Mouse (Mus musculus) stomach, embryonic 16.5 days (tissue): Measurements from ENCODE around the gene Cfi. TPM values are rescaled to one million over a fixed set of nuclear protein-coding genes. Genes with fewer than 3 reads are reported as not detected.

ENCODE experiments used
- ATAC-seq: fragments of 200-750 bp; cut with Nextera tagmentation; 2 replicates; pipeline ENCODE4 v1.8.0; 2017; ENCODE audit warnings: moderate number of reproducible peaks, moderate TSS enrichment; ENCODE audit not compliant: insufficient read depth, low FRiP score
- H3K27ac ChIP-seq: fragments of 300-500 bp; sonication (generic); 2 replicates; pipeline ENCODE4 v1.5.1; 2014; ENCODE audit warnings: low read length
- H3K27me3 ChIP-seq: fragments of 300-500 bp; sonication (generic); 2 replicates; pipeline ENCODE4 v1.6.1; 2014; ENCODE audit warnings: low read length, control low read depth, mixed read lengths; ENCODE audit not compliant: control insufficient read depth, insufficient read depth
- H3K36me3 ChIP-seq: fragments of 300-500 bp; sonication (generic); 2 replicates; pipeline ENCODE4 v1.6.1; 2014; ENCODE audit warnings: low read length; ENCODE audit not compliant: control insufficient read depth, insufficient read depth
- H3K4me1 ChIP-seq: fragments of 300-500 bp; sonication (generic); 2 replicates; pipeline ENCODE4 v1.6.1; 2014; ENCODE audit warnings: low read length, control low read depth, mixed read lengths; ENCODE audit not compliant: control insufficient read depth, insufficient read depth
- H3K4me2 ChIP-seq: fragments of 300-500 bp; sonication (generic); 2 replicates; pipeline ENCODE4 v1.6.1; 2014; ENCODE audit warnings: low read depth, low read length, mixed read lengths
- H3K4me3 ChIP-seq: fragments of 300-500 bp; sonication (generic); replicated peaks from 2 replicates; pipeline ENCODE4 v1.5.1; 2014; ENCODE audit warnings: mild to moderate bottlenecking, low read length
- H3K9ac ChIP-seq: fragments of 300-500 bp; sonication (generic); 2 replicates; pipeline ENCODE4 v1.6.1; 2014; ENCODE audit warnings: low read length
- H3K9me3 ChIP-seq: fragments of 300-500 bp; sonication (generic); replicated peaks from 2 replicates; pipeline ENCODE4 v1.6.1; 2016; ENCODE audit warnings: low read length, control low read depth; ENCODE audit not compliant: control insufficient read depth
- WGBS: fragments of 180-500 bp; shearing (Covaris S2); extraction: QIAGEN DNeasy Blood & Tissue Kit; methylation state at CpG from one replicate; pipeline ENCODE4 v1.1.7; 2014; 5-methylcytosine and 5-hydroxymethylcytosine counted together
- polyA plus RNA-seq: library from polyadenylated mRNA; unstranded; fragments of >200 nt; fragmentation: Nextera tagmentation; extraction: Ambion mirVana; gene quantifications from 2 replicates; pipeline ENCODE4 v1.2.1, GENCODE M21; 2015

Cfi gene
- polyA plus RNA-seq, 1 experiment from 2014 or later, result 103 TPM

DNA sequence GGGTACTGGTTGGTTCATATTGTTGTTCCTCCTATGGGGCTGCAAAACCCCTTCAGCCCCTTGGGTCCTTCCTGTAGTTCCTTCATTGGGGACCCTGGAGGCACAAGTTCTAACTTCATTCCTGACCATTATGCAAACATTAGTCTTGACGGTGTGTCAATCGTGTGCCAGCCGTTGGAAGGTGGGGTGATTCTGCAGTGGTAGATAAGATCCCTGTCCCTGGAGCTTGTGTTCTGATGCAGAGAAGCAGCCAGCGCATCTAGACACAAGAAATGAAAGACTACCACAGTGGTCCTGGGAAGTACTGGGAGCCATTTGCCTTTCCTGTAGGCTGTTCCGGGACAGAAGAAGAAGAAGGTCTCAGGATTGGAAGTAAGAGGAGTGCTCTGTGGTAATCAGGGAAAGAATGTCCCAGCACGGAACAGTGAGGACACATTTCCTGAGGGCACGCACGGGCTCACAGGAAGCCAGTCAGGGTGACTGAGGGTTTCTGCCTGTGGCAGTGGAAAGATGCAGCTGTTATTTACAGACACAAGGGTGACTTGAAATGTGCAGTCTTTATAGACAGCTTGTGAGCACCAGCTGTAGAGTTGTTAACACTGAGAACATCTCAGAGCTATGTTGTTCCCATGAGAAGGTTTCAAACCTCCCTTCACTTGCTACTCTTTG is 45.4 kb downstream of the Cfi start:
- Histone ChIP-seq H3K4me1 (no peaks in the 10 kb centered on the region; the same call in 1 of the 2 replicates), H3K36me3 (no peaks in the 10 kb centered on the region), H3K4me2 (no peak overlapping the region), H3K4me3 (no peak overlapping the region), H3K9ac (no peak overlapping the region), H3K27me3 (0 out of 2 replicates have a peak, but pooled peaks cover 4% of the 10 kb centered on the region), H3K9me3 (no peaks in the 10 kb centered on the region), H3K27ac (no peak overlapping the region)
- 68% methylated on average over 8 of the region's 8 CpGs for WGBS
- ATAC-seq, result no peak

DNA sequence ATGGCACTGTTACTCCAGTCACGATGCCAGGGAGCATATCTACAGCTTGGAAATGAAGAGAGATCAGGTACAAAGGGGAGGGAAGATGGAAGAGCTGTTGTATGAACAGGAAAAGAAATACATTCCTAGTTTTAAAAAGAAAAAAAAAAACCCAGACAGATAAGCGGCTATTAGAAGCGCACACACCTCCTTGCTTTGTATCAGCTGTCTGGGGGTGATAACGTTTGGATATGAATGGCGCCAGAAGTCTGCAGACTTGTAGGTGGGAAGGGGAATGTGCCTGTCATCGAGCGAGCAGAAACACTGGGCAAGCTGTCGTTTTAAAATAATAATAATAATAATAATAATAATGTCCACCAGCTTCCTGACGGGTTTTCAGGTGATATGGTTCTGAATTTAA is 49.9 kb downstream of the Cfi start:
- WGBS, result 56% methylated on average over 9 of the region's 9 CpGs

DNA sequence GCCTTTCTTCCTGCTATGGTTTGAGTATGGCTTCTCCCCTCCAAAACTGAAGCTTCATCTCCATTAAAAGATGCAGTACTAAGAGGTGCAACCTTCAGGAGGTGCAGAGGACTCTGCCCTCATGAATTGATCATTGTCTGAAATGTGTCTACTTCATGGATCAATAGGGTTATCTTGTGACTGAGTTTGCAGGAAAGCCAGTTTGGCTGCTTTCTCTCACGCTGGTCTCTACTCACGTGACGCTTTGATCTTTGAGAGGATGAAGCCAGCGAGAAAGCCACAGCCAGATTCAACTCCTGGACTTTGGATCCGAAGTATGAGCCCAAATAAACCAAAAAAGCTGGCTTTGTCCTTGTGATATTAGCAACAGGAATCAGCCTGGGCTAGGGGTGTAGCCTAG is 50.7 kb downstream of the Cfi start:
- peak; percentile 76; the same call in 1 of the 2 replicates for ATAC-seq
- H3K27ac ChIP-seq, result no peak overlapping the region

More for the DNA sequence above, 49.9 kb downstream of the Cfi start:
- H3K27me3 ChIP-seq, result no peaks in the 10 kb centered on the region
- peaks cover 6% of the 10 kb centered on the region for H3K4me1 ChIP-seq
- no peaks in the 10 kb centered on the region for H3K9me3 ChIP-seq
- H3K4me2 ChIP-seq, result no peak overlapping the region
- no peak overlapping the region for H3K4me3 ChIP-seq
- no peak overlapping the region for H3K9ac ChIP-seq
- no peaks in the 10 kb centered on the region for H3K36me3 ChIP-seq
- no peak for ATAC-seq
- H3K27ac ChIP-seq, result no peak overlapping the region

DNA sequence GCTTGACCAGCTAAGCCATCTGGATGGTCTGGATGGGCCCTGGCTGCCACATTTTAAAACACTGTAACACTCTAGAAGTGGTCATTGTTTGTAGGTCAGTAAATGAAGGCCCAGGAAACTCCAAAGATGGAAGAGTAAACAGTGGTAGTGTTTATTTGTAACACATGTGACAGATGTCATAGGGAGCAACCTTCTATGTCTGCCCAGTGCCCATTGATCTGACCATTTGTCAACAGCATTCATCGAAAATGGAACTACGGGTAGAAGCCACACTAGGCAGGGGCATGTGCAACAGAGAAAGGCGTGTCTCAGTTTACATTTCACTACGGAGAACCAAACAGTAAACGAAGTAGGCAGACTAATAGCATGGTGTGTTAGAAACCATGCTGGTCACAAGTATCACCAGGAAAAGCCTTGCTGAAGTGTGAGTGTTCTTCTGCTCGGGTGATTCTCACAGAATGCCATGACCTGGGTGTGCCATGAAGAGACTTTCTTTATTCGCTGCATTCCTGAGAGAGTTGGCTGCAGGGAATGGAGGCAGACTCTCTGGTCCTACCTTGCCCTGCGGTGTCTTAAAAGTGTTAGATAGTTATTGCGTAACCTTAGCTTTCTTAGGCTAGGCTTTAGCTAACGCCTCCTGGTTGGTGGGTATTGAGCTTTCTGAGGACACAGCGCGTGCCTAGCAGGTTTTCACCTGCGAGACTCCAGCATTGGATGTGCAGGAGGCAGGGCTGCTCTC is 52.3 kb downstream of the Cfi start:
- Histone ChIP-seq H3K27ac (0 out of 2 replicates have a peak overlapping the region, but pooled peaks have one; percentile 27), H3K36me3 (no peaks in the 10 kb centered on the region), H3K27me3 (no peaks in the 10 kb centered on the region), H3K4me1 (peaks cover 6% of the 10 kb centered on the region), H3K9me3 (no peaks in the 10 kb centered on the region), H3K9ac (no peak overlapping the region), H3K4me3 (no peak overlapping the region), H3K4me2 (no peak overlapping the region)
- 63% methylated on average over 13 of the region's 13 CpGs for WGBS
- peak; percentile 38; the same call in 1 of the 2 replicates for ATAC-seq

More for the DNA sequence above, 50.7 kb downstream of the Cfi start:
- Histone ChIP-seq H3K27me3 (no peaks in the 10 kb centered on the region), H3K4me2 (no peak overlapping the region), H3K4me1 (peaks cover 6% of the 10 kb centered on the region), H3K4me3 (no peak overlapping the region), H3K9me3 (no peaks in the 10 kb centered on the region), H3K9ac (no peak overlapping the region), H3K36me3 (no peaks in the 10 kb centered on the region)
- 61% methylated on average over 5 of the region's 5 CpGs for WGBS

DNA sequence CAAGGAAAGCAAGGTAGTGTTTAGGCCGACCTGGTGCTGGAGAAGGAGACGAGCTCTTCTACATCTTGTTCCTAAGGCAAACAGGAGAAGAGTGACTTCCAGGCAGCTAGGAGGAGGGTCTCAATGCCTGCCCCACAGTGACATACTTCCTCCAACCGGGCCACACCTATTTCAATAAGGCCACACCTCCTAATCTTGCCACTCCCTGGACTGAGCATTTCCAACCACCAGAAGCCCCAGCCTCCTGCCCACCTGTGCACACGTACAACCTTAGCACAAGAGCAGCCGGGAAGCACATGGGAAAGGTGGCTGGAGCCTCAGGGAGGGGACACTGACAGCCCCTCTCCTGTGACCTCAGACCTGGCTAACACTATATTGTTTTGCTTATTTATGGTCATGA is 56.3 kb downstream of the Cfi start:
- Histone ChIP-seq H3K27ac (no peak overlapping the region), H3K9me3 (no peaks in the 10 kb centered on the region), H3K4me2 (no peak overlapping the region), H3K4me3 (no peak overlapping the region), H3K9ac (no peak overlapping the region), H3K27me3 (no peaks in the 10 kb centered on the region), H3K36me3 (no peaks in the 10 kb centered on the region), H3K4me1 (peaks cover 6% of the 10 kb centered on the region)
- peak; percentile 65; the same call in 1 of the 2 replicates for ATAC-seq
- WGBS, result 75% methylated on average over 5 of the region's 5 CpGs

DNA sequence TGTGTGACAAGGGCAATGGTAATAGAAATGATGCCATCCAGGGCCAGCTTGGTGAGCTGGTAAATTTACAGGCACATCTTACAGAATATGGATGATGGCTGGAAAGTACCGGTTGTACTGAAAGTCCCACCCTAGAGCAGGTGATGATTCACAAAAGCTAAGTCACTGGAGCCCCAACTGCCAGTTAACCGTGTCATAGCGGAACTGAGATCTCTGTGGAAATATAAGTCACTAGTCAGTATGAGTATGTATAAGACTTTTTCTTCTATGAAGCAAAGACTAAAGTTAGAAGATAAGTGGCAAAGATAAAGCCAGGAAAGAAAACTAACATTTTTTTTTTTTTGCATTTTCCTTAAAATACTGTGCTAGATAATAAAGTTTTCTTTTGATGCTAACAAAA is 57.5 kb downstream of the Cfi start:
- Histone ChIP-seq H3K36me3 (no peaks in the 10 kb centered on the region), H3K9me3 (no peaks in the 10 kb centered on the region), H3K4me1 (peaks cover 2% of the 10 kb centered on the region; the same call in 1 of the 2 replicates), H3K4me3 (no peak overlapping the region), H3K4me2 (no peak overlapping the region), H3K27ac (no peak overlapping the region), H3K9ac (no peak overlapping the region), H3K27me3 (no peaks in the 10 kb centered on the region)
- ATAC-seq, result no peak
- WGBS, result 92% methylated on average over 3 of the region's 3 CpGs

DNA sequence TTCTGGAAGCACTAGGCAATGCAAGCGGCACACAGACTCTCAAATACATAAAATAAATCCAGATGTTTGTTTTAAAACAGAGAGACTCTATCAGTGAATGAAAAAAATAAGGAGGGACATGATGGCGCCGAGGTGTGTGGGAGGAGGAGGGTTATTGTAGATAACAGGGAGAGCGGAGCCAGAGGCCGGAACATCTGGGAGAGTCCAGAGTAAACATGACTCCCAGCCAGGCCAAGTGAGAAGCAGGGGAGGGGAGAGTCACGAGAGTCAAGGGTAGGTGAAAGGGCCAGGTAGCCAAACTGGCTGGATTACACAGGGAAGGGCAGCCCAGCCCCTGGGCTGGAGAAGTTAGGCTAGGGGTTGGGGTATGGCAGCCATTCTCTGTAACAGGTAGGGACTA is 60.9 kb downstream of the Cfi start:
- Histone ChIP-seq H3K27me3 (no peaks in the 10 kb centered on the region), H3K4me1 (no peaks in the 10 kb centered on the region), H3K4me3 (no peak overlapping the region), H3K36me3 (no peaks in the 10 kb centered on the region), H3K4me2 (no peak overlapping the region), H3K9ac (no peak overlapping the region), H3K27ac (no peak overlapping the region), H3K9me3 (no peaks in the 10 kb centered on the region)
- 40% methylated on average over 6 of the region's 6 CpGs for WGBS
- peak; percentile 12; the same call in 1 of the 2 replicates for ATAC-seq

DNA sequence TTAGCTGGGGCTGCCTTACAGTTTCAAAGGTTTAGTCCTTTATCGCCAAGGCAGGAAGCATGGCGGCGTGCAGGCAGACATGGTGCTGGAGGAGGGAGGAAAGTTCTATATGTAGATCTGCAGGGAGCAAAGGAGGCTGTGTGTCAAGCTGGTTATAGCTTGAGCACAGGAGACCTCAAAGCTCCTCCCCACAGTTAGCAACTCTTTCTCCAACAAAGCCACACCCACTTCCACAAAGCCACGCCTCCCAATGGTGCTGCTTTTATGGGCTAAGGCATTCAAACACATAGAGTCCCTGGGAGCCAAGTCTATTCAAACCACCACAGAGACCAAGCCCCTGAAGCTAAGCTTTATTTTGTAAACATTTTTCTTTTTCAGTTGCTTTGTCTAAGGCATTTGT is 63.2 kb downstream of the Cfi start:
- H3K4me3 ChIP-seq, result no peak overlapping the region
- ATAC-seq, result no peak
- no peak overlapping the region for H3K27ac ChIP-seq
- H3K9me3 ChIP-seq, result no peaks in the 10 kb centered on the region
- no peak overlapping the region for H3K4me2 ChIP-seq
- no peaks in the 10 kb centered on the region for H3K27me3 ChIP-seq
- no peak overlapping the region for H3K9ac ChIP-seq
- 71% methylated on average over 4 of the region's 4 CpGs for WGBS
- peaks cover 19% of the 10 kb centered on the region for H3K4me1 ChIP-seq
- H3K36me3 ChIP-seq, result no peaks in the 10 kb centered on the region

DNA sequence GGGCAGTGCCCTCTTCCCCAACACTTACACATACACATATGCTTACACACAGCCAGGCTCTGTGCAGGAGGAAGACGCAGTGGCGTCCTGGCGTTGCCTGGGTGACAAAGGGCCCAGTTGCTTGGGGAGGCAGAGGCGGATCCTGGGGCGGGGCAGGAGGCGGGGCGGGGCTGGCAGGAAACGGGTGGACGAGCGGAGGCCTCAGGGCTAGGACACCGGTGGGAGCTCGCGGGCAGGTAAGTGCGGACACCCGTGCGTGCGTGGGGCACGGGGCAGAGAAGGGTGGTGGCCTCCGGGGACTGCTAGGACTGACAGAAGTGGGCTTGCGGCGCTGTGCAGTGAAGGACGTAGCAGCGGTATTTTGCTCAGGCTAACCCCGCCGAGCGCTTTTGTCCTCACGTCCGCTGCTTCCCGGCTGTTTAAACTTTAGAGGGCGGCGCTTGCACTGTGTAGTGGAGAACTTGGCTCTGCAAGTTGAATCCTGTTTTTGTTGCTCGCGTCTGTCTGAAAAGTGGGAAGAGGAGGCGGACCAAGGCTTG is 65.7 kb downstream of the Cfi start, which contains the start of gene Casp6:
Casp6 (plus strand) TSS at position 155 of the 539 bp plus-strand sequence.
- Histone ChIP-seq H3K27me3 (no peaks in the 10 kb centered on the region), H3K9me3 (no peaks in the 10 kb centered on the region), H3K4me1 (peaks cover 24% of the 10 kb centered on the region), H3K36me3 (no peaks in the 10 kb centered on the region), H3K27ac (peak within 1 kb of the TSS; percentile 85), H3K4me3 (peak within 1 kb of the TSS; percentile 74), H3K9ac (peak within 1 kb of the TSS; percentile 83), H3K4me2 (peak within 1 kb of the TSS; percentile 76)
- ATAC-seq, result peak; percentile 95
- 0% methylated on average over 34 of the region's 34 CpGs for WGBS
